Mouse (Mus musculus): ENCODE data around the gene Batf3.
"Not testable (repeated sequence)": the region's sequence is repeated elsewhere in the genome, so short reads cannot be mapped to it uniquely, and the experiment has no call there.

Batf3 gene

DNA sequence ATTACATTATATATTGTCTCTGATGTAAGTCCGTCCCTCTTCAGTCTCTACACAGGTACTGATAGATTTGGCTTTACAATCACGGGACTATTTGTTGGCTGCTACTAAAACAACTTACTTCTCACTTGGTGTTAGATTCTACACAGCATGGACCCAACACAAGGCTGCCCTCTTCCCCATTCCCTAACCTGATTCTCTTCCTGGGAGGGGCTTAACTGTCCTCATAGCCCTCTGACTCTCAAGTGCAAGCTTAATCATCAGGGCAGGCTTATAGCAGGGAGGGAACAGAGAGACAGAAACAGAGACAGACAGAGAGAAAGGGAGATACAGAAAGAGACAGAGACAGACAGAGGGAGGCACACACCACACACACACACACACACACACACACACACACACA, 34.0 kb downstream of the Batf3 start:
- CTCF ChIA-PET = no interaction called here

GRCm38 (mm10) chr1:191132240-191132639, 34.6 kb downstream of the Batf3 start:
- CTCF ChIA-PET = no interaction called here

- CTCF ChIA-PET = no interaction called here
Measured at GRCm38 (mm10) chr1:191132934-191133333, 35.3 kb downstream of the Batf3 start.

- CTCF ChIA-PET = interaction anchor here (0.7 kb wide), 1 partner anchor 278 kb away, joined by 17 read pairs; no protein-coding TSS in a partner anchor
Measured at GRCm38 (mm10) chr1:191135406-191135805, 37.8 kb downstream of the Batf3 start.

DNA sequence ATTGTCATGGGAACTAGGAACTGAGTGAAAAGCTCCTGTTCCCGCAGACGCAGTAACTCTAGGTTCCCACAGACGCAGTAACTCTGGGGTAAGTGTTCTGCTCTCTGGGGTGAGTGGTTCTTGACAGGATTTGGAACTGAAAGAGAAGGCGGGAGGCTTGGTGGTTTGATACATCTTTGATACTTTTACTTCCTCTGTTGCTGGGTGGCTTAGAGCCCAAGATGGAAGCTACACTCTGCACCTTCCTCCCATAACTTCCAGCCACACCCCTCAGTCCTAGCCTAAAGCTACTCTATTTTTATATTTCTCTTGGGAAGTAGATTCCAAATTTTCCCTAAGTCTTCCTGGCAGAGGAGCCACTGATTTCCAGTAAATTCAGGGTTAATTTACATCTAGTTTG, 40.8 kb downstream of the Batf3 start:
- CTCF ChIA-PET = no interaction called here

- CTCF ChIA-PET = no interaction called here
Measured at GRCm38 (mm10) chr1:191138874-191139495, 41.3 kb downstream of the Batf3 start.

GRCm38 (mm10) chr1:191140983-191141382, 43.3 kb downstream of the Batf3 start:
- CTCF ChIA-PET = interaction anchor here (0.6 kb wide), 1 partner anchor 30 kb away, joined by 14 read pairs; no protein-coding TSS in a partner anchor

GRCm38 (mm10) chr1:191149489-191149888, 51.8 kb downstream of the Batf3 start:
- CTCF ChIA-PET = not testable (repeated sequence)

DNA sequence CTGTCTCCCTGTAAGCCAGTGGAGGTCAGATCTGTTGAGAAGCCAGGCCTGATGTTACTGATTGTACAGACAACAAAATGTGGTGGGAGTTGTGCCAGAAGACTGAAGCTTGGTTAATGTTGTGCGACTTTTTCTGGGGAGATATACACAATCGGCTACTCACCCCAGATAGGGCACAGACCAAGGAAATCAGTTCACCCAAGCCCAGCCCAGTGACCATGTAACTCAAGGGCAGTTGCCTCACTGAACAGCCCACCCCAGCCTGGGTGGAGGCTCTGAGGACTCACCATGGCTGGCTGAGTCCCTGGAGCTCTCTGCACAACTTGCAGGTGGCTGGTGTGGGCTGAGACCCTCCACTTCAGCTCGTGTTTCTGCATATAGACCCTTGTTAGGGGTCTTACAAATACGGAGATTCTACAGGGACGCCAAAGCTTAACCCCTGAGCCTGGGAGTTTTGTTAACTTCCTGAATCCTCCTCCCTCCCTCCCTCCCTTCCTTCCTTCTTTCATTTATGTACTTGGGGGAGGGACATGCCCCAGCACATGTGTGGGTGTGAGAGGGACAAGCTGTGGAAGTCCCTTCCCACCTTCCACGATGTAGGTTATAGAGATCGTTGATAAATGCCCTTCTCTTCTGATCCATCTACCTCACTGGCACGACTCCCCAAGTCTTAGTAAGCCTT, 53.4 kb downstream of the Batf3 start:
- CTCF ChIA-PET = interaction anchor here (0.5 kb wide), 1 partner anchor 161 kb away, joined by 4 read pairs; no protein-coding TSS in a partner anchor

- CTCF ChIA-PET = interaction anchor here (1.2 kb wide), 1 partner anchor 27 kb away, joined by 3 read pairs; no protein-coding TSS in a partner anchor
Measured at GRCm38 (mm10) chr1:191153052-191153451, 55.4 kb downstream of the Batf3 start.

DNA sequence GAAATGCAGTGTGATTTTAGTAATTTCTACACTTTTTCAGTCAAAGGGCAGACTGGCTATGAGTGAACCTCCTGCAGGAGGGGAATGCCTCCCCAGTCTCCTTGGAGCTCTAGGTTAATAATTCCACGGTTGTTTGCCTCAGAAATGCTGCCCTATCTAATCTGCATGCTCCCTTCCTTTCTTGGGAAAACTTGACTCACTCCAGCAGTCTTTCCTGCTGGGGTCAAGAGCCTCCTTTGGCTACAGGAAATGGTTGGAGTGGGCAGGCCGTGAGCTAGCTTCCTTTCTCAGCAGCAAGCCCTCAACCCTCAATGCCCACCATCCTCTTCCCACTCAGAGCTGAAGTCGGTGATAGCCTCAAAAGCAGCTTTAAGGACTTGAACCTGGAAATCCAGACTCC, 56.7 kb downstream of the Batf3 start:
- CTCF ChIA-PET = interaction anchor here (0.9 kb wide), 2 partner anchors 18 to 28 kb away, joined by 3 read pairs; no protein-coding TSS in a partner anchor
